Mouse (Mus musculus) forebrain, embryonic 14.5 days (tissue): ENCODE results near the gene 6430531B16Rik. TPM values are rescaled to one million over a fixed set of nuclear protein-coding genes. Genes with fewer than 3 reads are reported as not detected.

Experiments
- ATAC-seq: fragments of 200-750 bp; cut with Nextera tagmentation; 2 replicates; pipeline ENCODE4 v1.8.0; 2017; ENCODE audit warnings: mild to moderate bottlenecking, moderate library complexity
- DNase-seq: peaks from one replicate; pipeline ENCODE4 v3.0.0-alpha.2; 2015; ENCODE audit warnings: low spot score
- H3K27ac ChIP-seq: fragments of 300-500 bp; sonication (generic); 2 replicates; pipeline ENCODE4 v1.5.1; 2014; ENCODE audit warnings: low read depth, mild to moderate bottlenecking, control low read depth, low read length, moderate library complexity
- H3K27me3 ChIP-seq: fragments of 300-500 bp; sonication (generic); replicated peaks from 2 replicates; pipeline ENCODE4 v1.6.1; 2014; ENCODE audit warnings: low read length, control low read depth, mixed read lengths; ENCODE audit not compliant: control insufficient read depth, insufficient read depth
- H3K36me3 ChIP-seq: fragments of 300-500 bp; sonication (generic); 2 replicates; pipeline ENCODE4 v1.6.1; 2014; ENCODE audit warnings: low read length, control low read depth; ENCODE audit not compliant: control insufficient read depth, insufficient read depth
- H3K4me1 ChIP-seq: fragments of 300-500 bp; sonication (generic); 2 replicates; pipeline ENCODE4 v1.6.1; 2014; ENCODE audit warnings: antibody characterized with exemption, low read length, control low read depth; ENCODE audit not compliant: control insufficient read depth, insufficient read depth
- H3K4me2 ChIP-seq: fragments of 300-500 bp; sonication (generic); 2 replicates; pipeline ENCODE4 v1.6.1; 2014; ENCODE audit warnings: mild to moderate bottlenecking, control low read depth, low read length
- H3K4me3 ChIP-seq: fragments of 300-500 bp; sonication (generic); 2 replicates; pipeline ENCODE4 v1.5.1; 2014; ENCODE audit warnings: low read depth, low read length, control low read depth
- H3K9ac ChIP-seq: fragments of 300-500 bp; sonication (generic); 2 replicates; pipeline ENCODE4 v1.6.1; 2014; ENCODE audit warnings: mild to moderate bottlenecking, low read length, control low read depth, moderate library complexity
- H3K9me3 ChIP-seq: fragments of 300-500 bp; sonication (generic); replicated peaks from 2 replicates; pipeline ENCODE4 v1.6.1; 2016; ENCODE audit warnings: low read length, control low read depth, mixed read lengths; ENCODE audit not compliant: control insufficient read depth
- WGBS: fragments of 180-500 bp; shearing (Covaris S2); extraction: QIAGEN DNeasy Blood & Tissue Kit; methylation state at CpG from one replicate; pipeline ENCODE4 v1.1.7; 2014; 5-methylcytosine and 5-hydroxymethylcytosine counted together
- polyA plus RNA-seq: library from polyadenylated mRNA; unstranded; fragments of >200 nt; fragmentation: Nextera tagmentation; extraction: Ambion mirVana; gene quantifications from 2 replicates; pipeline ENCODE4 v1.2.1, GENCODE M21; 2014

The 6430531B16Rik gene
- polyA plus RNA-seq = 0.51 and 0.86 TPM in 2 replicates

- Histone ChIP-seq H3K9ac (peak within 1 kb of the TSS; percentile 63), H3K27ac (no peak within 1 kb of the TSS), H3K27me3 (no peaks in the 10 kb centered on the region), H3K4me2 (peak within 1 kb of the TSS; percentile 68), H3K9me3 (no peaks in the 10 kb centered on the region), H3K36me3 (0 out of 2 replicates have a peak, but pooled peaks cover 3% of the 10 kb centered on the region), H3K4me3 (peak within 1 kb of the TSS; percentile 42), H3K4me1 (0 out of 2 replicates have a peak, but pooled peaks cover 2% of the 10 kb centered on the region)
- ATAC-seq (peak; percentile 97), DNase-seq (peak; percentile 92)
- WGBS = 2% methylated on average over 32 of the region's 32 CpGs
Observed at GRCm38 (mm10) chr7:139978278-139978892, at the start of gene 6430531B16Rik. Gene 6430531B16Rik, minus strand, starts transcription at chr7:139978755.

- ATAC-seq (no peak), DNase-seq (no peak)
- peaks cover 31% of the 10 kb centered on the region for H3K36me3 ChIP-seq
- WGBS = 97% methylated on average over 17 of the region's 17 CpGs
- H3K4me2 ChIP-seq = no peak overlapping the region
- no peaks in the 10 kb centered on the region for H3K27me3 ChIP-seq
- H3K9me3 ChIP-seq = no peaks in the 10 kb centered on the region
- H3K27ac ChIP-seq = no peak overlapping the region
- no peak overlapping the region for H3K4me3 ChIP-seq
- no peaks in the 10 kb centered on the region for H3K4me1 ChIP-seq
- no peak overlapping the region for H3K9ac ChIP-seq
Observed at GRCm38 (mm10) chr7:140011336-140011735, 32.8 kb upstream of the 6430531B16Rik start.

- Histone ChIP-seq H3K9ac (no peak overlapping the region), H3K4me2 (no peak overlapping the region), H3K4me1 (no peaks in the 10 kb centered on the region), H3K4me3 (no peak overlapping the region), H3K27ac (no peak overlapping the region), H3K36me3 (peaks cover 57% of the 10 kb centered on the region), H3K9me3 (no peaks in the 10 kb centered on the region), H3K27me3 (no peaks in the 10 kb centered on the region)
- 93% methylated on average over 9 of the region's 9 CpGs for WGBS
- ATAC-seq = no peak
- DNase-seq = no peak
Observed at GRCm38 (mm10) chr7:140007781-140008180, 29.2 kb upstream of the 6430531B16Rik start.

GRCm38 (mm10) chr7:140006861-140007611 is 28.5 kb upstream of the 6430531B16Rik start:
- ATAC-seq (no peak), DNase-seq (no peak)
- no peaks in the 10 kb centered on the region for H3K4me1 ChIP-seq
- 94% methylated on average over 9 of the region's 9 CpGs for whole genome bisulfite sequencing
- H3K9me3 ChIP-seq = no peaks in the 10 kb centered on the region
- peaks cover 62% of the 10 kb centered on the region for H3K36me3 ChIP-seq
- H3K4me3 ChIP-seq = no peak overlapping the region
- no peak overlapping the region for H3K27ac ChIP-seq
- H3K27me3 ChIP-seq = no peaks in the 10 kb centered on the region
- no peak overlapping the region for H3K4me2 ChIP-seq
- no peak overlapping the region for H3K9ac ChIP-seq

- Histone ChIP-seq H3K27ac (no peak overlapping the region), H3K9me3 (no peaks in the 10 kb centered on the region), H3K4me1 (no peaks in the 10 kb centered on the region), H3K9ac (no peak overlapping the region), H3K4me3 (no peak overlapping the region), H3K36me3 (peaks cover 73% of the 10 kb centered on the region), H3K27me3 (no peaks in the 10 kb centered on the region), H3K4me2 (no peak overlapping the region)
- ATAC-seq = no peak
- no peak for DNase-seq
- 93% methylated on average over 8 of the region's 8 CpGs for WGBS
Observed at GRCm38 (mm10) chr7:140004666-140005065, 26.1 kb upstream of the 6430531B16Rik start.

- WGBS = 49% methylated on average over 12 of the region's 12 CpGs
- H3K36me3 ChIP-seq = peaks cover 91% of the 10 kb centered on the region
Observed at GRCm38 (mm10) chr7:140001086-140001740, 22.7 kb upstream of the 6430531B16Rik start.

GRCm38 (mm10) chr7:139998691-139999350 is 20.3 kb upstream of the 6430531B16Rik start:
- no peak overlapping the region for H3K27ac ChIP-seq
- 95% methylated on average over 13 of the region's 13 CpGs for WGBS
- H3K4me2 ChIP-seq = no peak overlapping the region
- peaks cover 81% of the 10 kb centered on the region for H3K36me3 ChIP-seq
- no peak overlapping the region for H3K4me3 ChIP-seq
- H3K27me3 ChIP-seq = no peaks in the 10 kb centered on the region
- no peak overlapping the region for H3K9ac ChIP-seq
- ATAC-seq = no peak
- DNase-seq = no peak
- no peaks in the 10 kb centered on the region for H3K4me1 ChIP-seq
- H3K9me3 ChIP-seq = no peaks in the 10 kb centered on the region

More at GRCm38 (mm10) chr7:140001086-140001740, 22.7 kb upstream of the 6430531B16Rik start:
- Histone ChIP-seq H3K27ac (no peak overlapping the region), H3K9ac (no peak overlapping the region), H3K4me2 (no peak overlapping the region), H3K27me3 (no peaks in the 10 kb centered on the region), H3K4me3 (no peak overlapping the region), H3K4me1 (no peaks in the 10 kb centered on the region), H3K9me3 (no peaks in the 10 kb centered on the region)
- DNase-seq = no peak
- no peak for ATAC-seq

- Histone ChIP-seq H3K9me3 (no peaks in the 10 kb centered on the region), H3K4me3 (no peak overlapping the region), H3K4me2 (no peak overlapping the region), H3K9ac (no peak overlapping the region), H3K27me3 (no peaks in the 10 kb centered on the region), H3K27ac (no peak overlapping the region), H3K36me3 (peaks cover 49% of the 10 kb centered on the region), H3K4me1 (no peaks in the 10 kb centered on the region)
- ATAC-seq = peak; percentile 66; the same call in 1 of the 2 replicates
- WGBS = 16% methylated on average over 3 of the region's 3 CpGs
- DNase-seq = peak; percentile 82
Observed at GRCm38 (mm10) chr7:139994676-139995075, 16.1 kb upstream of the 6430531B16Rik start.
